Mouse (Mus musculus) megakaryocyte, embryonic 14.5 days (primary cell): ENCODE data around the gene Slc9a3r2.

Experiments used
- FLI1 ChIP-seq: IDR thresholded peaks from 2 replicates; pipeline ENCODE4 v1.6.1; 2012; ENCODE audit warnings: low read length, inconsistent platforms, mixed read lengths
- GATA1 ChIP-seq: IDR thresholded peaks from 3 replicates; pipeline ENCODE4 v1.6.1; 2012; ENCODE audit warnings: mixed read lengths, low read length, inconsistent platforms, borderline replicate concordance

DNA sequence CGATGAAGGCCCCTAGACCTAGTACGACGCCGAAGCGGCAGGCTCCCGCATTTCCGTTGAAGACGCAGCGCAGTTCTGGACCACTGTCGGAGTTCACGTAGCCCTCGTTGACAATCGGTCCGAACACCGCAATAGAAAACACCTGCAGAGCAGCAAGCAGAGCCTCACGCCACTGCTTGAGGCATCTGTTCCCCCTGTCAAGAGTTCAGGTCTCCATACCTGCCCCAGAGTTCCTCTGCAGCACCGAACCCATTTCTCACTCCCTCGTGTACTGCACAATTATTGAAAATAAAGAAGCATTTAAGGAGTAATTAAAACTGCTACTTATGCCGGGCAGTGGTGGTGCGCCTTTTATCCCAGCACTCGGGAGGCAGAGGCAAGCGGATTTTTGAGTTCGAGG, 37.5 kb upstream of the Slc9a3r2 start:
- TF ChIP-seq GATA1, result no peak
- TF ChIP-seq FLI1, result no peak
